Mouse (Mus musculus): ENCODE data around the gene Mpz. TPM values are rescaled to one million over a fixed set of nuclear protein-coding genes. Genes with fewer than 3 reads are reported as not detected.

Gene Mpz
- polyA plus RNA-seq, 1 experiment from 2014 or later = 25.7 TPM

Other genes starting within 250 kb of the Mpz start
- 0.39 and 0.50 TPM in 2 replicates for gene Fcrlb, start 237.8 kb upstream of the Mpz start, polyA plus RNA-seq (2015; fragmentation: Nextera tagmentation; extraction: Ambion mirVana)
- gene Fcrla, start 223.1 kb upstream of the Mpz start, polyA plus RNA-seq (2015; fragmentation: Nextera tagmentation; extraction: Ambion mirVana) = not detected in 2 replicates
- gene Fcgr2b, start 174.2 kb upstream of the Mpz start, polyA plus RNA-seq (2015; fragmentation: Nextera tagmentation; extraction: Ambion mirVana) = 0.59 and 0.83 TPM in 2 replicates
- gene Fcgr4, start 131.8 kb upstream of the Mpz start, polyA plus RNA-seq (2015; fragmentation: Nextera tagmentation; extraction: Ambion mirVana) = not detected in 2 replicates
- gene Fcgr3, start 85.8 kb upstream of the Mpz start, polyA plus RNA-seq (2015; fragmentation: Nextera tagmentation; extraction: Ambion mirVana) = 9.0 and 10.9 TPM in 2 replicates
- 2.8 and 2.9 TPM in 2 replicates for gene Cfap126, start 36.8 kb upstream of the Mpz start, polyA plus RNA-seq (2015; fragmentation: Nextera tagmentation; extraction: Ambion mirVana)
- gene Sdhc, start 108 bp upstream of the Mpz start, polyA plus RNA-seq (2015; fragmentation: Nextera tagmentation; extraction: Ambion mirVana) = 278 and 279 TPM in 2 replicates
- gene Pcp4l1, start 45.6 kb downstream of the Mpz start, polyA plus RNA-seq (2015; fragmentation: Nextera tagmentation; extraction: Ambion mirVana) = 13.9 and 18.4 TPM in 2 replicates
- 0.22 and 0.25 TPM in 2 replicates for gene Nr1i3, start 63.3 kb downstream of the Mpz start, polyA plus RNA-seq (2015; fragmentation: Nextera tagmentation; extraction: Ambion mirVana)
- gene Tomm40l, start 71.8 kb downstream of the Mpz start, polyA plus RNA-seq (2015; fragmentation: Nextera tagmentation; extraction: Ambion mirVana) = 32.6 and 42.6 TPM in 2 replicates
- 4.1 and 6.8 TPM in 2 replicates for gene Apoa2, start 74.3 kb downstream of the Mpz start, polyA plus RNA-seq (2015; fragmentation: Nextera tagmentation; extraction: Ambion mirVana)
- gene Fcer1g, start 83.7 kb downstream of the Mpz start, polyA plus RNA-seq (2015; fragmentation: Nextera tagmentation; extraction: Ambion mirVana) = 38.6 and 38.7 TPM in 2 replicates
- gene Adamts4, start 99.7 kb downstream of the Mpz start, polyA plus RNA-seq (2015; fragmentation: Nextera tagmentation; extraction: Ambion mirVana) = 3.0 and 4.3 TPM in 2 replicates
- 257 and 263 TPM in 2 replicates for gene Ndufs2, start 100.7 kb downstream of the Mpz start, polyA plus RNA-seq (2015; fragmentation: Nextera tagmentation; extraction: Ambion mirVana)
- 94.0 and 97.8 TPM in 2 replicates for gene B4galt3, start 119.6 kb downstream of the Mpz start, polyA plus RNA-seq (2015; fragmentation: Nextera tagmentation; extraction: Ambion mirVana)
- 43.1 and 47.2 TPM in 2 replicates for gene Ppox, start 130.5 kb downstream of the Mpz start, polyA plus RNA-seq (2015; fragmentation: Nextera tagmentation; extraction: Ambion mirVana)
- 89.3 and 97.3 TPM in 2 replicates for gene Usp21, start 137.3 kb downstream of the Mpz start, polyA plus RNA-seq (2015; fragmentation: Nextera tagmentation; extraction: Ambion mirVana)
- 124 and 132 TPM in 2 replicates for gene Ufc1, start 144.3 kb downstream of the Mpz start, polyA plus RNA-seq (2015; fragmentation: Nextera tagmentation; extraction: Ambion mirVana)
- 47.4 and 52.7 TPM in 2 replicates for gene Dedd, start 178.4 kb downstream of the Mpz start, polyA plus RNA-seq (2015; fragmentation: Nextera tagmentation; extraction: Ambion mirVana)
- 51.9 and 52.1 TPM in 2 replicates for gene Nit1, start 194.9 kb downstream of the Mpz start, polyA plus RNA-seq (2015; fragmentation: Nextera tagmentation; extraction: Ambion mirVana)
- 152 and 159 TPM in 2 replicates for gene Pfdn2, start 195.0 kb downstream of the Mpz start, polyA plus RNA-seq (2015; fragmentation: Nextera tagmentation; extraction: Ambion mirVana)
- gene Klhdc9, start 210.1 kb downstream of the Mpz start, polyA plus RNA-seq (2015; fragmentation: Nextera tagmentation; extraction: Ambion mirVana) = 3.3 and 4.0 TPM in 2 replicates
- gene Nectin4, start 219.4 kb downstream of the Mpz start, polyA plus RNA-seq (2015; fragmentation: Nextera tagmentation; extraction: Ambion mirVana) = 2.1 TPM in 2 replicates
- 1.2 TPM in 2 replicates for gene Arhgap30, start 238.2 kb downstream of the Mpz start, polyA plus RNA-seq (2015; fragmentation: Nextera tagmentation; extraction: Ambion mirVana)